Mouse (Mus musculus) megakaryocyte progenitor cell, adult 5-6 weeks (primary cell): ENCODE data around the gene Usp7. TPM values are rescaled to one million over a fixed set of nuclear protein-coding genes. Genes with fewer than 3 reads are reported as not detected.
A peak's percentile ranks its signal among the peaks of the same experiment; 100 is the strongest.

Experiments used
- ATAC-seq: replicated peaks from 2 replicates; pipeline ENCODE4 v1.8.0; 2016; ENCODE audit warnings: mild to moderate bottlenecking, moderate TSS enrichment, inconsistent platforms; ENCODE audit not compliant: poor library complexity
- total RNA-seq, 2 experiments: library from RNA; stranded (forward) in 1 of 2; stranded (reverse) in 1 of 2; fragments of 157-497, 149-512 nt in 1 of 2; fragments of 200-1000 nt in 1 of 2; gene quantifications; 2 replicates each; pipeline versions ENCODE4 v1.2.3 to v1.2.4; 2015 to 2017

Gene Usp7
- total RNA-seq, 2 experiments from 2014 or later, result 135 to 167 TPM

DNA sequence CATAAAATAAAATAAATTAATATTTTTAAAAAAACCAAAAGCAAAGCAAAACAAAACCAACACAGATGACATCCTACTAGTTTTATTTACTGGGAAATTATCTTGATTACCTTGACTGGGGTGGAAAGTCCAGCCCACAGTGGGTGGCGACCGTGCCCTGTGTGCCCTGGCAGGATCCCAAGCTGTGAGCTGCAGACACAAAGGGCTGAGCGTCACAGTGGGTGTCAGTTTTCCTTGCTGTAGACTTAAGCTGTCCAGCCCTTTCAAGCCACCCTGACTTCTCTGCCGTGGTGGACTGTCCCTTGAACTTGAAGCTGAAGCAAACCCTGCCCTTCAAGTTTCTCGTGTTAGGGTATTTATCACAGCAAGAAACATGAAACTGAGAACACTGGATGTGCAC lies 114.1 kb downstream of the Usp7 start:
- ATAC-seq, result peak; percentile 29

GRCm38 (mm10) chr16:8676800-8677199 lies 115.3 kb downstream of the Usp7 start:
- ATAC-seq, result peak; percentile 32

DNA sequence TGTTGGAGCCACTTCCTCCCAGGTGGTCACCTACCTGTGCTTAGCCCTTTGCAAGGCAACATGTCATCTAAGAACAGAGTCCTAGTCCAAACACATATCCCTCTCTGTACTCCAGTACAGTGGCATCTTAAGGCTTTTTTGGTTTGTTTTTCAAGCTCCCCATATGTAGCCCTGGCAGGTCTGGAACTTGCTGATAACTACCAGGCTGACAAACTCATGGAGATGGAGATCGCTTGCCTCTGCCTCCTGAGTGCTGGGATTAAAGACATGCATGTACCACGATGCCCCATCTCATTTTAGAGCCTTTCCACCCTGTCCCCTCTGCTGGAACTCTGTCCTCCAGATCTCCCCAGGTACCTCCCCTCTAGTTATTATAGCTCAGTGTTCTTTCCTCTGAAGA lies 115.9 kb downstream of the Usp7 start:
- 0 out of 2 replicates have a peak, but pooled peaks have one; percentile 6 for ATAC-seq

DNA sequence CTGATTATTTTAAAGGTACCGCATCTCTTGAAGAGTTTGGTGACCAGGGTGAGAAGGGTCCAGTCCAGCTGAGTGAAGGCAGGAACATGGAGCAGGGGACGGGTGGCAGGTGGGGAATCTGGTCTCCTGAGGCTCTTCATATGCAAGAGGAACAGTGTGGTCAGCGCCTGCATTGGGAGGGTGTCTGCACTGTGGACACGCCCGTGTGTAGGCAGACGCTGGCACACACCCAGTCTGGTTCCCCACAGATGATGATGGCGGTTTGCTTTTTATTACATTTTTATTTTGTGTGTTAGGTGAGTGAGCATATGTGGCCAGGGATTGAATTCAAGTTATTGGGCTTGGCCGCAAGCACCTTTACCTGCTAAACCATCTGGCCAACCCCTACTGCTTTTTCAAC lies 116.5 kb downstream of the Usp7 start:
- no peak for ATAC-seq

DNA sequence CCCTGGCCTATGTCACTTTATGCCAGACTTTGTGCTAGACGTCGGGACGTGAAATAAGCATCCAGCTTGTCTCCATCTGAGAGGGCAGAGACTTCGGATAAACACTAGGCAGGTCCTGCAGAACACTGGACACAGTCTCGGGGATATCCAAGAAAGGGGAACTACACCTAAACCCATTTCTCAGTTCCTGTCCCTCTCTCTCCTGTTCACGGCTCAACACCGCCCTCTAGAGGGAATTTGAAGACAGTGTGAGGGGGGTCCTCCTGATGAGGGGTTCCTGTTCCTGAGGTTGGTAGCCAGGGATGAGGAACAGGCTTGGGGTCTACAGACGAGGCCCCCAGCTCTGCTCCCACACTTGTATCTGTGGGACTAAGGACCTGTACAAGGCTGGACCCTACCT lies 117.9 kb downstream of the Usp7 start:
- ATAC-seq, result peak; percentile 37

DNA sequence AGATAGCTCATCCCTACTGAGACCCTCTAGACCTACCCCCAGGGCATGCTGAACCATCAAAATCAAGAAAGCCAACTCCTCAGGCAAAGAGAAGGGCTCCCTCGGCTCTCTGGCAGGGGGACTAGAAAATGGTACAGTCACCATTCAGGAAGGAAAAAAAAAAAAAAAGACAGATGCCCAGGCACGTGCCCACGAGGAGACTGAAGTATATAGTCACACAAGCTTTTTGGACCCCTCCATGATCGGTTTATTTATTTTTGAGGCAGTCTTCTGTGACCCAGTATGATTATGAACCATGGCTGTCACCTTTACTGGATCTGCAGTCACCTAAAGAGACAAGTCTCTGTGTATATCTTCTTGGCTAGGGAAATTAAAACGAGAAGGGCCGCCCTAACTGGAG lies 118.8 kb downstream of the Usp7 start:
- ATAC-seq, result no peak

DNA sequence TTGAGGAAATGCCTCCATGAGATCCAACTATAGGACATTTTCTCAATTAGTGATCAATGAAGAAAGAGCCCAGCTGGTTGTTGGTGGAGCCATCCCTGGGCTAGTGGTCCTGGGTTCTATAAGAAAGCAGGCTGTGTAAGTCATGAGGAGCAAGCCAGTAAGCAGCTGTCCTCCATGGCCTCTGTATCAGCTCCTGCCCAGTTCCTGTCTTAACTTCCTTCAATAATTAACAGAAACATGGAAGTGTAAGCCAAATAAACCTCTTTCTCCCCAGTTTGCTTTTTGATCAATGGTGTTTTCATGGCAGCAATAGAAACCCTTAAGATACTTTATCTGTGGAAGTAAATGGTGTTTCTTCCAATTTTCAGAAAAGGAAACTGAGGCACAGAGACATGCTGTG lies 119.3 kb downstream of the Usp7 start:
- ATAC-seq, result no peak

DNA sequence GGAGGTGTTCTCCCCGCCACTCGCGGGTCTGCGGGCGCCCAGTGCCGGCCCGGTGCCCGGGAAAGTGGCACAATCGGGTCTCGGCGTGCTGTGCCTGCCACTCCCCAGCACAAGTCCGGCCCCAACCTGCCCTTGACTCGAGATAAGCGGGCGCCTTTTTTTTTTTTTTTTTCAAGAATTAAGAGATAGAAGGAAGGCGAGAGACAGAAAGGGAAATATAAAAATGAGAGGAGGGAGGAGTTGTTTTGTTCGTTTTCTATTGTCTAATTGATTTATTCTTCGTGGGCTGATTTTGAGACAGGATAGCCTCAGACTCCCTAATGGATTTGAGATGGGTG lies 119.8 kb downstream of the Usp7 start:
- ATAC-seq, result no peak

GRCm38 (mm10) chr16:8671551-8672349 lies 120.4 kb downstream of the Usp7 start, which contains the start of gene Carhsp1:
Gene Carhsp1, minus strand, starts transcription at chr16:8672155.
- ATAC-seq, result peak; percentile 61

DNA sequence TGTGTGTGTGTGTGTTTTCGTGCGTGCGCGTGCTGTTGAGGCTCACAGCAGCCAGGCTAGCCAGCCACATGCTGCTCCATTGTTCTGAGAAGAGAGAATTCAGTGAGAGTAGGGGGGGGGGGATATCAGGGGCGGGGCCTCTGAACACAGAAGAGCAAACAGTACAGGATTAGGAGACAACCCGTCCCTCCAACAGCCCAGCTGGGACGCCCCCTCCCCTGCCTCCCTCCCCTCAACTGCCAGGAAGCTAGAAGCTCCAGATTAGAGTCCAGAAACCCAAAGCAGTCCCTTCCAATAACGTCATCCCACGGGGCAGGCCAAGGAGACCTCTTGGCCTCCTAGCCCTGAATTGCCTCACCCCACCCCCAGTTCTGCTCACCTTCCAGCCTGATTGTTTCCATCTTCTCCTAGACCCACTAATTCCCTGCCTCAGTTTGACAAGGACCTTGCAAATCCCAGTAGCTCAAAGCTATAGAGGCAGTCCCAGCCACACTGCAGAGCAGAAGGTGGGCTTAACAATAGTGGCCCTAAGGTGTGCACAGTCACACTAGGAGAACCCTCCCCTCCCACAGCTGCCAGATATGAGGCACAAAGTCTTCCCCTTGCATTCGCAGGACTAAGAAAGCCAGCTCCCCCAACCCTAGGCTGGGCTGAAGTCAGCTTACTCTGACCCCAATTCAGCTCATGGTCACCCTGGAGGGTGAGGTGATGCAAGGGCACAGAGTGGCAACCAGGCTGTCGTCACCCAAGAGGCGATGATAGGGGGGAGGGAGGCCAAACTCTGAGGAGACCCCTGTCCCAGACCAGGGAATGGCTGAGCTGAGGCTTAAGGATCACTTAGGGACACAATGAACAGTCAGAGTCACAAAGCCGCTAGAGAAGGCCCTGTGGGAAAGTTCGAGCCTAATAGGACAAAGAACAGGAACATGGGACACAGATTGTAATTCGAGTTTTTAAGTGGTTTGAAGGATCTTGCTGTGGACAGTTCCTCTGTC lies 121.8 kb downstream of the Usp7 start:
- no peak for ATAC-seq

DNA sequence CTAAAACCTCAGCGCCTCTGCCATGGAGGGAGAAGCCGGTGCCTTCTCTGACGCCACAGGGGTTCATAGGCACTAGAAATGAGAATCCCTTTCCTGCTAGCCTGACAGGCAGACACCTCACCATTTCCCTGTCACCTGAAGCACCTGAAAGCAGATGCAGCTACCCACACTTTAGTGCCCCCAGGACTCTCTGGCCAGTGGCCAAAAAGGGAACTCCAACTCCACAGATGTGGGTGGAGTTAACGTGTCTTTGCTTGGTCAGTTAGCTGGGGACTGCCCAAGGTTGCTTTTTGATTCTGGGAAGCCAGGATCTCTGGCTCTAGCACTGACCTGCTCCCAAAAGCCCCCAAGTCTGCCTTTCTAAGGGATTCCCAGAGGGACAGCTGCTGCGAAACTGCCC lies 122.7 kb downstream of the Usp7 start:
- ATAC-seq, result no peak

DNA sequence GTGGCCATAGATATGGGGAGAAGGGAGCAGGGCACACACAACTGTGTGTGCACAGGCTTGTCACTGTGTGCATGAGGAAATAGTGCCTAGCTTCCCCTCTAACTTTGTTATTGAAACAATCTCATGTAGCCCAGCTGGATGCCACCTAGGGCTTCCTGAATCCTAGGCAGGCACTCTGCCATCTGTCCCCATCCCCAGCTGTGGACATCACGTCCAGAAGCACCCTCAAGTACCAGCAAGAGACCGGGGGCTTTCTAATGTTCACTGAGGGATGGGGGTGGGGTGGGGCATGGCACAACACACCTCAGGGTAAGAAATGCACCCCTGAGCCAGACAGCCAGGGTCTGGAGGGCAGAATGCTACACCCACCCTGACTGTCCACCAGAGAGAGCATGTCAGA lies 123.7 kb downstream of the Usp7 start:
- ATAC-seq, result no peak

DNA sequence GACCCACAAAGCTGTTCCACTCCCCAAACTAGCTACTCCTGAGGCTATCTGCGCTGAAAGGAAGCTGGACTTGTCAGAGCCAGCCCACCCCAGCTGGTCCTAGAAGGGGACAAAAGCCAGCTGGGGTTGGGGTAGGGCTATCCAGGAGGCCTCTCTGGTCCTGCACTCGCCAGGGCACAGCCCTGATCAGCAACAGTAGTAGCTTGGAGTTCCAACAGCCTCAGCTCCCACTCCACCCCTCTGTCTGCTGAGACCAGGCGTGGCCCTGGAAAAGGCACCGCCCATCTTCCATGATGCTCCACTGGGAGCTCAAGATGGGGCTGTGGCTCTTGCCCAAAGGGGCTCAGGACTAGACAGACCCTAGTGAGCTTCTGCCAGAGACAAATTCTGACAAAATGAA lies 124.3 kb downstream of the Usp7 start:
- ATAC-seq, result no peak

DNA sequence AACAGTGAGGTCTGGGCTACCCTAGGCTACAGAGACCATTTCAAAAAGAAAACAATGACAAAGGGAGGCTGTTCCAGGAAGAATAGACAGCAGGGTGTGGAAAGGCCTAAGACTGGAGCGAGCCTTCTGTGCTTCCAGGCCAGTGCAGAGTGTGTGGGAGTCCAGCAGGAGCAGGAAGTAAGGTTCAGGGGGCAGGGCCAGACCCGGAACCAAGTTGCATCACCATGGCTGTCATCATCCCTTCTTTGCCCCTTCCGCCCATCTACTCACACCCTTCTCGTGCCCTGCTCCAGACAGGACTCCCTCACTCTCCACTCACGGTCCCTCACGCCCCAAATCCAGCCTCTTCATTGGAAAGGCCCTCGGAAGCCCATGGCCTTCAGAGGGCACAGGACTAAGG lies 124.8 kb downstream of the Usp7 start:
- ATAC-seq, result peak; percentile 48

GRCm38 (mm10) chr16:8666452-8666851 lies 125.7 kb downstream of the Usp7 start:
- ATAC-seq, result peak; percentile 30; the same call in 1 of the 2 replicates

GRCm38 (mm10) chr16:8665367-8665766 lies 126.7 kb downstream of the Usp7 start:
- no peak for ATAC-seq

- no peak for ATAC-seq
Observed at GRCm38 (mm10) chr16:8663606-8664539, 128.2 kb downstream of the Usp7 start.

DNA sequence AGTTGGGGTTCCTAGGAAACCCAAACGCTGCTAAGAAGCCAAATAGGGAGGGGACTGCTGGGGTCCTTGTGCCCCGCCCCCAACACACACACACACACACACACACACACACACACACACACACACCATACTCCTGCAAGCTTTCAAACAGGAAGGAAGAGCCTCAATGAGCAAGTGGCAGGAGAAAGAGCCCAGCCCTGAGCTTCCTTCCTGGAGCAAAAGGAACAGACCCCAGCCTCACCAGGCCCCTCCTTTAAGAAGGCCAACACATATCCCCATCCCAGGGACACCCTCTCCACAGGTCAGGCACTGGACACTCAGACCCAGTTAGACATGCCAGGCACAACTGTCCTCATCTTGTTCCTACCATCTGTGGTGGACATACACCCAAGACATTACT lies 129.1 kb downstream of the Usp7 start:
- no peak for ATAC-seq

DNA sequence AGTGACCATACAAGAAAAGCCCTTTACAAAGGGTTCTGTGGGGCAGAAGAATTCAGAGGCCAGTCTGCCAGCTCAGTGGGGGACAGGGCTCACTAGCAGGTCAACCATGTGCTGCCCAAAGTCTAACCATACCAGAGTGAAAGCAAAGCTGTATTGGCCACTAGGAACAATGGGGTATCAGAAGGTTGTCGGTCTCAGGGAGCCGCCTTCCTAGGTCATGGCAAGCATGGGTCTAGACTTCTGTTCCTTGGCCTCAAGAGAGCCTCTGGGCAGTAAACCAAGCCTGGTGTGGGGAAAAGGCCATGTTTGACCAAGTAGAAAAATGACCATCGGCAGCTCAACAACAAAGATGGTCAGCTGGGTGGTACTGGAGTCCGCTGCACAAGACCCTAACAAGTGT lies 133.3 kb downstream of the Usp7 start:
- ATAC-seq, result no peak

GRCm38 (mm10) chr16:8658349-8658748 lies 133.8 kb downstream of the Usp7 start:
- ATAC-seq, result no peak

GRCm38 (mm10) chr16:8656256-8656655 lies 135.9 kb downstream of the Usp7 start:
- ATAC-seq, result no peak
